Mouse (Mus musculus) ES-E14 (cell line): ENCODE results near the gene St6galnac4. TPM values are rescaled to one million over a fixed set of nuclear protein-coding genes. Genes with fewer than 3 reads are reported as not detected.

Experiments
- DNase-seq: peaks from one replicate; pipeline ENCODE4 v3.0.0-alpha.2; 2013; ENCODE audit warnings: low read depth, low spot score
- H3K27ac ChIP-seq: 2 replicates; pipeline ENCODE4 v1.5.1; 2012; ENCODE audit warnings: low read depth, mild to moderate bottlenecking, low read length, moderate library complexity, mixed read lengths; ENCODE audit not compliant: poor library complexity, insufficient read depth, severe bottlenecking
- H3K36me3 ChIP-seq: 2 replicates; pipeline ENCODE4 v1.6.1; 2012; ENCODE audit warnings: mild to moderate bottlenecking, low read length, moderate library complexity, mixed read lengths; ENCODE audit not compliant: control insufficient read depth, poor library complexity, insufficient read depth, severe bottlenecking
- H3K4me1 ChIP-seq, 2 experiments: fragments of 150-350 bp in 1 of 2; sonication (generic) in 1 of 2; 2 replicates each; pipeline ENCODE4 v1.6.1; 2012; ENCODE audit warnings: low read length in 2 of 2, mild to moderate bottlenecking in 1 of 2, mixed read lengths in 1 of 2; ENCODE audit not compliant: control insufficient read depth in 2 of 2, insufficient read depth in 2 of 2, poor library complexity in 1 of 2
- H3K4me3 ChIP-seq, 2 experiments: fragments of 150-350 bp in 1 of 2; sonication (generic) in 1 of 2; 2 replicates each; pipeline ENCODE4 v1.5.1; 2012; ENCODE audit warnings: low read length in 2 of 2, low read depth in 1 of 2, mild to moderate bottlenecking in 1 of 2, mixed read lengths in 1 of 2; ENCODE audit not compliant: insufficient read depth in 1 of 2, poor library complexity in 1 of 2, severe bottlenecking in 1 of 2
- H3K9ac ChIP-seq: 2 replicates; pipeline ENCODE4 v1.6.1; 2012; ENCODE audit warnings: low read depth, mild to moderate bottlenecking, low read length, mixed read lengths; ENCODE audit not compliant: poor library complexity, insufficient read depth, severe bottlenecking
- H3K9me3 ChIP-seq: fragments of 150-350 bp; sonication (generic); 2 replicates; pipeline ENCODE4 v1.6.1; 2012; ENCODE audit warnings: low read depth, mild to moderate bottlenecking, low read length; ENCODE audit not compliant: control insufficient read depth, insufficient read depth
- CHD2 ChIP-seq: IDR thresholded peaks from 2 replicates; pipeline ENCODE4 v1.6.1; 2014; ENCODE audit warnings: mild to moderate bottlenecking, low read depth, low read length, inconsistent platforms
- HCFC1 ChIP-seq: IDR thresholded peaks from 2 replicates; pipeline ENCODE4 v1.6.1; 2012; ENCODE audit warnings: low read length, inconsistent platforms, borderline replicate concordance; ENCODE audit not compliant: insufficient read depth
- MAFK ChIP-seq: IDR thresholded peaks from 2 replicates; pipeline ENCODE4 v1.6.1; 2014; ENCODE audit warnings: mild to moderate bottlenecking, low read depth, low read length, inconsistent platforms; ENCODE audit not compliant: insufficient read depth
- ZC3H11A ChIP-seq: IDR thresholded peaks from 2 replicates; pipeline ENCODE4 v1.6.1; 2012; ENCODE audit warnings: low read depth, mild to moderate bottlenecking, inconsistent platforms, low read length, borderline replicate concordance
- ZNF384 ChIP-seq: IDR thresholded peaks from 2 replicates; pipeline ENCODE4 v1.6.1; 2012; ENCODE audit warnings: low read depth, low read length, inconsistent platforms
- in situ Hi-C, 2 experiments: fragments of 600-800 bp; cut with MboI; formaldehyde crosslinking; loops; one replicate each; pipeline ENCODE4 v1.15.1; 2025; ENCODE audit warnings: low sequenced_read_pairs in 2 of 2, inconsistent platforms in 1 of 2; ENCODE audit not compliant: unreplicated experiment in 2 of 2
- total RNA-seq: library from RNA; depleted of rRNA; stranded (reverse); fragments of 300-350 nt; gene quantifications from 2 replicates; pipeline ENCODE4 v1.2.3, GENCODE M21; 2012

Gene St6galnac4
- total RNA-seq, 1 experiment = 9.4 TPM

- no peak overlapping the region for H3K27ac ChIP-seq
- in situ Hi-C loops = no loop called here
- H3K9me3 ChIP-seq = no peaks in the 10 kb centered on the region
- peaks cover 0 to 4% of the 10 kb centered on the region in 2 experiments; a peak in 2 of 4 replicates for H3K4me1 ChIP-seq
- no peak overlapping the region for H3K9ac ChIP-seq
- peaks cover 12% of the 10 kb centered on the region; the same call in 1 of the 2 replicates for H3K36me3 ChIP-seq
- no peak overlapping the region for H3K4me3 ChIP-seq
- TF ChIP-seq MAFK = no peak
- no peak for TF ChIP-seq CHD2
- no peak for TF ChIP-seq ZNF384
- no peak for TF ChIP-seq ZC3H11A
- no peak for TF ChIP-seq HCFC1
- no peak for DNase-seq
Measured at GRCm38 (mm10) chr2:32572196-32572595, 14.7 kb upstream of the St6galnac4 start.

- Histone ChIP-seq H3K36me3 (peaks cover 7% of the 10 kb centered on the region; the same call in 1 of the 2 replicates), H3K9ac (peak within 1 kb of the TSS; percentile 39; the same call in 1 of the 2 replicates), H3K9me3 (no peaks in the 10 kb centered on the region), H3K4me1 (peaks cover 0 to 4% of the 10 kb centered on the region in 2 experiments; a peak in 2 of 4 replicates), H3K27ac (no peak within 1 kb of the TSS), H3K4me3 (peak within 1 kb of the TSS; percentile 66 to 84)
- no peak for DNase-seq
- in situ Hi-C loops = no loop called here
- TF ChIP-seq CHD2 (no peak), MAFK (no peak), ZC3H11A (no peak), HCFC1 (no peak), ZNF384 (no peak)
Measured at GRCm38 (mm10) chr2:32574497-32574896, 12.4 kb upstream of the St6galnac4 start, which contains the start of gene Pip5kl1. Gene Pip5kl1, plus strand, starts transcription at chr2:32574797.

- H3K4me1 ChIP-seq = peaks cover 0 to 4% of the 10 kb centered on the region in 2 experiments; a peak in 2 of 4 replicates
- H3K36me3 ChIP-seq = peaks cover 7% of the 10 kb centered on the region; the same call in 1 of the 2 replicates
- H3K9me3 ChIP-seq = no peaks in the 10 kb centered on the region
- in situ Hi-C loops = no loop called here
- peak overlapping the region; percentile 66 to 84 for H3K4me3 ChIP-seq
- H3K9ac ChIP-seq = peak overlapping the region; percentile 39; the same call in 1 of the 2 replicates
- DNase-seq = peak; percentile 44
- TF ChIP-seq MAFK = no peak
- TF ChIP-seq HCFC1 = no peak
- no peak for TF ChIP-seq CHD2
- TF ChIP-seq ZC3H11A = no peak
- TF ChIP-seq ZNF384 = no peak
- H3K27ac ChIP-seq = no peak overlapping the region
Measured at GRCm38 (mm10) chr2:32574901-32575585, 11.9 kb upstream of the St6galnac4 start.

DNA sequence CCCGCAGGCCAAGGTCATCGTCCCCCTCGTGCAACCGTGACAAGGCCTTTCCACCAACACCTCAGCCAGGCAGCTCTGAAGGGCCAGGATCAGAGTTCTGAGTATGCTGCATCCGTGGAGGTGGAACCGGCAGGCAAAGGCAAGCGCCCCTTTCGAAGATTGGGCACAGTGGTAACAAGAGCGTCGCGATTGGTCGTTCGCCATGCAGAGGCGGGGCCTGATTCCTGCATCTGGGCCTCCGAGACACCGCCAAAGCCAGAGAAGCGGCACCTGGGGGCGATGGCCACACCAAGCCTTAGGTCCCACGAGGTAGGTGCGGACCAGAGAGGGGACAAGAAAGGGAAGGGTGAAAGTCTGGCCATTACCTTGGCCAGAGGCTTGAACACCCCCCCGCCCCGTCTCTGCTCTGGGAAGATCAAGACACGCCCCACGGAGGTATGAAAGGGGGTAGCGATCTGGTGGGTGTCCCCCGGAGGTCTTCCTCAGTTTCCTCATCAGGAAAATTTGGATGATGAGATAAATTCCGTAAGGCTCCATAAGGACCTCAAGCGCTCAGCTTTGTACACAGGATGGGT, 11.2 kb upstream of the St6galnac4 start, which contains the start of gene 9430097D07Rik:
9430097D07Rik (minus strand) TSS at position 99 of the 575 bp plus-strand sequence.
- H3K27ac ChIP-seq = no peak within 1 kb of the TSS
- H3K4me1 ChIP-seq = peaks cover 0 to 4% of the 10 kb centered on the region in 2 experiments; a peak in 2 of 4 replicates
- H3K9ac ChIP-seq = peak within 1 kb of the TSS; percentile 44; the same call in 1 of the 2 replicates
- in situ Hi-C loops = no loop called here
- H3K4me3 ChIP-seq = peak within 1 kb of the TSS; percentile 66 to 84
- no peak for TF ChIP-seq CHD2
- no peak for TF ChIP-seq ZC3H11A
- TF ChIP-seq HCFC1 = no peak
- peak; percentile 67 for DNase-seq
- H3K36me3 ChIP-seq = peaks cover 7% of the 10 kb centered on the region; the same call in 1 of the 2 replicates
- no peaks in the 10 kb centered on the region for H3K9me3 ChIP-seq
